Mouse (Mus musculus) spleen, adult 2 months (tissue): Measurements from ENCODE around the gene Grm4. TPM values are rescaled to one million over a fixed set of nuclear protein-coding genes. Genes with fewer than 3 reads are reported as not detected.

Source experiments
- DNase-seq, 2 experiments: peaks; one replicate each; pipeline versions ENCODE4 v3.0.0 to v3.0.0-alpha.2; 2012 to 2021; ENCODE audit warnings: low spot score in 2 of 2, low read depth in 1 of 2
- H3K27ac ChIP-seq: fragments of 200-500 bp; 2 replicates; pipeline ENCODE4 v1.5.1; 2012; ENCODE audit warnings: low read length, inconsistent platforms; ENCODE audit not compliant: insufficient read depth
- H3K27me3 ChIP-seq: fragments of 200-500 bp; 2 replicates; pipeline ENCODE4 v1.6.1; 2012; ENCODE audit warnings: mild to moderate bottlenecking, moderate library complexity, low read length, inconsistent platforms; ENCODE audit not compliant: control insufficient read depth, insufficient read depth
- H3K36me3 ChIP-seq: fragments of 200-500 bp; 2 replicates; pipeline ENCODE4 v1.6.1; 2012; ENCODE audit warnings: mild to moderate bottlenecking, low read length, inconsistent platforms; ENCODE audit not compliant: control insufficient read depth, insufficient read depth
- H3K4me1 ChIP-seq: fragments of 200-500 bp; 2 replicates; pipeline ENCODE4 v1.6.1; 2011; ENCODE audit warnings: inconsistent platforms; ENCODE audit not compliant: control insufficient read depth, insufficient read depth, insufficient read length
- H3K4me3 ChIP-seq: fragments of 200-500 bp; 2 replicates; pipeline ENCODE4 v1.5.1; 2011; ENCODE audit warnings: mild to moderate bottlenecking, inconsistent platforms; ENCODE audit not compliant: insufficient read depth, insufficient read length; ENCODE audit errors: extremely low read depth
- CTCF ChIP-seq: fragments of 200-500 bp; IDR thresholded peaks from 2 replicates; pipeline ENCODE4 v1.5.1; 2011; ENCODE audit warnings: mild to moderate bottlenecking, inconsistent platforms; ENCODE audit not compliant: insufficient read depth, insufficient read length, insufficient replicate concordance; ENCODE audit errors: extremely low read depth
- POLR2A ChIP-seq: fragments of 200-500 bp; IDR thresholded peaks from 2 replicates; pipeline ENCODE4 v1.6.1; 2011; ENCODE audit warnings: low read depth, low read length, inconsistent platforms
- WGBS: fragments of 180-500 bp; shearing (Covaris S2); methylation state at CpG from one replicate; pipeline ENCODE4 v1.1.7; 2018; 5-methylcytosine and 5-hydroxymethylcytosine counted together
- polyA plus RNA-seq: library from polyadenylated mRNA; depleted of rRNA; stranded (reverse); fragments of >200 nt; gene quantifications from 2 replicates; pipeline ENCODE4 v1.2.3, GENCODE M21; 2012

The Grm4 gene
- polyA plus RNA-seq, 1 experiment = 0.11 TPM

- Histone ChIP-seq H3K27ac (no peak overlapping the region), H3K27me3 (no peaks in the 10 kb centered on the region), H3K4me3 (no peak overlapping the region), H3K4me1 (no peaks in the 10 kb centered on the region), H3K36me3 (no peaks in the 10 kb centered on the region)
- 75% methylated on average over 9 of the region's 9 CpGs for WGBS
- no peak for DNase-seq
- no peak for TF ChIP-seq POLR2A
- no peak for TF ChIP-seq CTCF
Observed at GRCm38 (mm10) chr17:27455012-27455784, 66.0 kb downstream of the Grm4 start.

DNA sequence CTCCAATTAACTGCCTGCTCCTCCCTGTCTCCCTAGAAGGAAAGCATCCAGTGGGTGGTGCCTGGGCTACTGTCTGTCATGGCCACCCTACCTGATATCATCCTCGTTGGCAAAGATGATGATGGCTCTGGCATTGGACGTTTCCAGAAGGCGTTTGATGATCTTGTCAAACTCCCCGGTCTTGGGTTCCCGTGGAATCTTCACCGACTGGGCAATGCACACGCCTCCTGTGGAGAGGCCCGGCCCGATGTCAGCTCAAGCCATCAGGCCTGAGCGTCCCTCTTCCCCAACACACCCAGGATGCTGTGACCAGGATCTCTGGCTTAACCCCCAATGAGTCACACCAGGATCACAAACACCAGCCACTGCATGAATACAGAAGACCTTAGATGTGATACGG is 66.8 kb downstream of the Grm4 start:
- Histone ChIP-seq H3K27ac (no peak overlapping the region), H3K4me3 (no peak overlapping the region), H3K36me3 (no peaks in the 10 kb centered on the region), H3K27me3 (no peaks in the 10 kb centered on the region), H3K4me1 (no peaks in the 10 kb centered on the region)
- DNase-seq = no peak
- no peak for TF ChIP-seq POLR2A
- no peak for TF ChIP-seq CTCF
- WGBS = 94% methylated on average over 11 of the region's 11 CpGs

- WGBS = 81% methylated on average over 8 of the region's 8 CpGs
- H3K27me3 ChIP-seq = no peaks in the 10 kb centered on the region
- TF ChIP-seq CTCF (no peak), POLR2A (no peak)
Observed at GRCm38 (mm10) chr17:27453045-27453444, 68.2 kb downstream of the Grm4 start.

DNA sequence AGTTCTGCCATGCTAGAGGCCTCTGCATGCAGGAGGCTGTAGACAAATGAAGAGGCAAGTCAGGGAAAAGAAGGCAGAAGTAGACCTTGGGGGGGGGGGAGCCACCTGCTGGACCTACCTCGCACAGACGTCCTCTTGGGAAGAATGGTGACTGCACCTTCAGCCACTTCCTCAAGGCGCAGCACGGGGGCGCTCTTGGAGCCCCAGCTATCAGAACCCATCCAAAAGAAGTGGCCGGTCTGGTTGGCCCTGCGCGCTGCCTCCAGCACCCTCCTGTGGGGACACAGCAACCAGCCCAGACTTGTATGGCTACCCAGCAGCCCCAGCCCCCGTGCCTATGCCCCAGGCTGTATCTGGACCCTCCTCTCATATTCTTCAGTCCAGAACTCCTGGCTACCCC is 69.4 kb downstream of the Grm4 start:
- TF ChIP-seq POLR2A (no peak), CTCF (no peak)

More at GRCm38 (mm10) chr17:27453045-27453444, 68.2 kb downstream of the Grm4 start:
- no peak for DNase-seq
- H3K36me3 ChIP-seq = no peaks in the 10 kb centered on the region
- H3K4me1 ChIP-seq = no peaks in the 10 kb centered on the region
- H3K4me3 ChIP-seq = no peak overlapping the region
- H3K27ac ChIP-seq = no peak overlapping the region

DNA sequence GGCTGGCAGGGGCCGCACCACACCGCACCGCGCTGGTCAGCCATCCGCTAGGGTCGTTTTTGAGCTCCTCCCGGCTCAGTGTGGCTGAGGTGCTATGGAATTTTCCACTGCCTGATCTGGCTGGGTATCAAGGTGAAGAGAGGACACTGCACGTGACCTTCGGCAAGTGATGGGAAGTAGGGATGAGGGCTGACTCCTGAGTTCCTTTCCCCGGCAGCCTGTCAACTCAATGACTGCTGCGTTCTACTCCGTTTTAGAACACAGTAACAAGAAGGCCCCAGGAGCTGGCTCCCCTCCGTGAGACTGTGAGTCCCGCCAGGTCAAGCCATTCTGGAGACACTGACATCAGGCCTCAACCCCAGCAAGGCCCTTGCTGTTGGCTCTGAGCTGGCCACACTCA is 70.0 kb downstream of the Grm4 start:
- Histone ChIP-seq H3K4me3 (no peak overlapping the region), H3K27me3 (no peaks in the 10 kb centered on the region), H3K36me3 (no peaks in the 10 kb centered on the region), H3K4me1 (no peaks in the 10 kb centered on the region), H3K27ac (no peak overlapping the region)
- TF ChIP-seq POLR2A (no peak), CTCF (no peak)
- 90% methylated on average over 14 of the region's 14 CpGs for WGBS
- no peak for DNase-seq

More for the DNA sequence above, 69.4 kb downstream of the Grm4 start:
- Histone ChIP-seq H3K27me3 (no peaks in the 10 kb centered on the region), H3K36me3 (no peaks in the 10 kb centered on the region), H3K4me1 (no peaks in the 10 kb centered on the region), H3K4me3 (no peak overlapping the region), H3K27ac (no peak overlapping the region)
- 34% methylated on average over 9 of the region's 9 CpGs for WGBS
- no peak for DNase-seq

DNA sequence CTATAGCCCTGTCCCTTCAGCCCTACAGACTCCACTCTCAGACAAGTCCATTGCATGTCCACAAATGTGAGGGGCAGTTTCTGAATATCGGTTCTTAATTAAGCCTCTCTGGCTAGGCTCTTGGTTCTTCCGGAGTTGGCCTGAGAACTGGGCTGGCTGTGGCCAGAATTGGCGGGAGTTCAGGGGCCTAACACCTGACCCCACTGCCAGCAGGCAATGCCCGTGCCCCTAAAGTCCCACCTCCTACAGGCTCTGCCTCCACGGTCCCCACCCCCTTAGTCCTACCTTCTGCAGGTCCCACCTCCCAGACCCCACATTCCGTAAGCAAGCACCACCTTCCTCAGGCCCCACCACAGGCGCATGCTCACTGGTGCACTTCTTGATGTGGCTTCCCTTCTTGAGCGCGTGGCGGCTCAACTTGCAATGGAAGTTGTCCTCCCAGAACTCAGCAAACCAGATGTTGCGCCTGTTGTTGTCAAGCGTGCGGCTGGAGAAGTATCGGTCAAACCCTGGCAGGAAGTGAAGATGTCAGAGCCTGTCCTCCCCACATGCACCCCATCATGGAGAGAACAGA is 71.4 kb downstream of the Grm4 start:
- H3K27me3 ChIP-seq = no peaks in the 10 kb centered on the region
- no peak for TF ChIP-seq CTCF
- no peak for TF ChIP-seq POLR2A
- H3K4me1 ChIP-seq = no peaks in the 10 kb centered on the region
- no peak overlapping the region for H3K27ac ChIP-seq
- no peak for DNase-seq
- no peaks in the 10 kb centered on the region for H3K36me3 ChIP-seq
- whole genome bisulfite sequencing = 75% methylated on average over 14 of the region's 14 CpGs
- H3K4me3 ChIP-seq = no peak overlapping the region

GRCm38 (mm10) chr17:27448749-27449148 is 72.5 kb downstream of the Grm4 start:
- no peak for DNase-seq
- H3K27ac ChIP-seq = no peak overlapping the region
- H3K4me3 ChIP-seq = no peak overlapping the region
- no peaks in the 10 kb centered on the region for H3K4me1 ChIP-seq
- no peaks in the 10 kb centered on the region for H3K27me3 ChIP-seq
- TF ChIP-seq CTCF (no peak), POLR2A (no peak)
- 83% methylated on average over 6 of the region's 6 CpGs for WGBS
- no peaks in the 10 kb centered on the region for H3K36me3 ChIP-seq
